Mouse (Mus musculus) forebrain, embryonic 11.5 days (tissue): Measurements from ENCODE around the gene Cacng8. TPM values are rescaled to one million over a fixed set of nuclear protein-coding genes. Genes with fewer than 3 reads are reported as not detected.
"Not testable (repeated sequence)": the region's sequence is repeated elsewhere in the genome, so short reads cannot be mapped to it uniquely, and the experiment has no call there.

Source experiments
- ATAC-seq: fragments of 200-750 bp; cut with Nextera tagmentation; replicated peaks from 2 replicates; pipeline ENCODE4 v1.8.0; 2017; ENCODE audit warnings: moderate TSS enrichment; ENCODE audit not compliant: low FRiP score
- DNase-seq: peaks from one replicate; pipeline ENCODE4 v3.0.0-alpha.2; 2017; ENCODE audit warnings: low spot score
- H3K27ac ChIP-seq: fragments of 300-500 bp; sonication (generic); 2 replicates; pipeline ENCODE4 v1.5.1; 2014; ENCODE audit warnings: low read depth, low read length
- H3K27me3 ChIP-seq: fragments of 300-500 bp; sonication (generic); 2 replicates; pipeline ENCODE4 v1.6.1; 2014; ENCODE audit warnings: mild to moderate bottlenecking, low read length, mixed read lengths; ENCODE audit not compliant: control insufficient read depth, insufficient read depth
- H3K36me3 ChIP-seq: fragments of 300-500 bp; sonication (generic); 2 replicates; pipeline ENCODE4 v1.6.1; 2014; ENCODE audit warnings: mild to moderate bottlenecking, low read length, moderate library complexity, mixed read lengths; ENCODE audit not compliant: control insufficient read depth, insufficient read depth
- H3K4me1 ChIP-seq: fragments of 300-500 bp; sonication (generic); replicated peaks from 2 replicates; pipeline ENCODE4 v1.6.1; 2014; ENCODE audit warnings: low read length, mixed read lengths; ENCODE audit not compliant: control insufficient read depth, insufficient read depth
- H3K4me2 ChIP-seq: fragments of 300-500 bp; sonication (generic); 2 replicates; pipeline ENCODE4 v1.6.1; 2014; ENCODE audit warnings: low read depth, mild to moderate bottlenecking, low read length, moderate library complexity, mixed read lengths; ENCODE audit not compliant: severe bottlenecking
- H3K4me3 ChIP-seq: fragments of 300-500 bp; sonication (generic); 2 replicates; pipeline ENCODE4 v1.5.1; 2014; ENCODE audit warnings: low read depth, low read length
- H3K9ac ChIP-seq: fragments of 300-500 bp; sonication (generic); 2 replicates; pipeline ENCODE4 v1.6.1; 2014; ENCODE audit warnings: low read length
- H3K9me3 ChIP-seq: fragments of 300-500 bp; sonication (generic); 2 replicates; pipeline ENCODE4 v1.6.1; 2016; ENCODE audit warnings: low read length, mixed read lengths; ENCODE audit not compliant: control insufficient read depth
- WGBS: fragments of 180-500 bp; shearing (Covaris S2); extraction: QIAGEN DNeasy Blood & Tissue Kit; methylation state at CpG from one replicate; pipeline ENCODE4 v1.1.7; 2014; 5-methylcytosine and 5-hydroxymethylcytosine counted together
- polyA plus RNA-seq: library from polyadenylated mRNA; unstranded; fragments of >200 nt; fragmentation: Nextera tagmentation; extraction: Ambion mirVana; gene quantifications from 2 replicates; pipeline ENCODE4 v1.2.1, GENCODE M21; 2014

The Cacng8 gene
- polyA plus RNA-seq, 1 experiment from 2014 or later = 7.9 TPM

DNA sequence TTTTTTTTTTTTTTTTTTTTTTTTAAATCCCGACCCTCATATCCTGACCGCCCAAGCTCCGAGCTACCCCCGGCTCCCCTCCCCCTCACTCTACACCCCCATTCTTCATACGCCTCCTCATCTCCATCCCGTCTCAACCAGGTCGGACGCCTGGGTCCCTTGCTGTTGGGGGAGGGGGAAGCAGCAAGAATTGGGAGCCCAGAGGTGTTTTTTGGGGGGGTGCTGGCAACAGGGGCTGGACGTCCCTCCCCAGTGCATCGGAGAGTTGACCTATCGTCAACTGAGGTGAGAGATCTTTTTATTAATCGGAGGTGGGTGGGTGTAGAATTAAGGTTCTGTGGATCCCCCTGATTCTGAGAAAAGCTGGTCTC is 583 bp downstream of the Cacng8 start:
- WGBS = 2% methylated on average over 12 of the region's 12 CpGs
- no peak for DNase-seq
- peak overlapping the region; percentile 19; the same call in 1 of the 2 replicates for H3K27ac ChIP-seq

DNA sequence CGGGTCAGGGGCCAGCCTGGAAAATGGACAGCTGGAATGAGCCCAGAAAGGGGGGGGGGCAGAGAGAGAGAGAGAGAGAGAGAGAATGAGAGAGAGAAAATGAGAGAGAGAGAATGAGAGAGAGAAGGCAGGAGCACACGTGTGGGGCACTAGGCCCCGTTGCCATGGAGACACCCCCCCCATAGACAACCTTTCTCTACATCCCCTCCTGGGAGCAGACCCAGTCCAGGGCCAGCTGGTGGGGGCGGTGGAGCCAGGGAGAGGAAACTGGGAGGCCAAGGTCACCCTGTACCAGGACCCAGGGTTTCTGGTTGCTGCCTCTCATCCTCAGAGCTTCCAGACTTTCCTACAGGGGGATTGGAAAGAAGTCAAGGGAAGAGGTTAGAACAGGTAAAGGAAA is 1.3 kb downstream of the Cacng8 start:
- 10% methylated on average over 4 of the region's 4 CpGs for WGBS
- Histone ChIP-seq H3K4me1 (peaks cover 4% of the 10 kb centered on the region; the same call in 1 of the 2 replicates), H3K27ac (no peak overlapping the region), H3K9me3 (no peaks in the 10 kb centered on the region), H3K27me3 (no peaks in the 10 kb centered on the region), H3K4me3 (peak overlapping the region; percentile 26; the same call in 1 of the 2 replicates), H3K36me3 (no peaks in the 10 kb centered on the region; the same call in 1 of the 2 replicates), H3K9ac (0 out of 2 replicates have a peak overlapping the region, but pooled peaks have one; percentile 1), H3K4me2 (peak overlapping the region; percentile 53)
- ATAC-seq (peak; percentile 52), DNase-seq (peak; percentile 63)

More for the DNA sequence above, 583 bp downstream of the Cacng8 start:
- H3K4me2 ChIP-seq = peak overlapping the region; percentile 53
- H3K9ac ChIP-seq = peak overlapping the region; percentile 60
- peak; percentile 47 for ATAC-seq
- H3K36me3 ChIP-seq = no peaks in the 10 kb centered on the region; the same call in 1 of the 2 replicates
- H3K4me3 ChIP-seq = peak overlapping the region; percentile 26
- H3K4me1 ChIP-seq = peaks cover 4% of the 10 kb centered on the region; the same call in 1 of the 2 replicates
- no peaks in the 10 kb centered on the region for H3K9me3 ChIP-seq
- no peaks in the 10 kb centered on the region for H3K27me3 ChIP-seq

DNA sequence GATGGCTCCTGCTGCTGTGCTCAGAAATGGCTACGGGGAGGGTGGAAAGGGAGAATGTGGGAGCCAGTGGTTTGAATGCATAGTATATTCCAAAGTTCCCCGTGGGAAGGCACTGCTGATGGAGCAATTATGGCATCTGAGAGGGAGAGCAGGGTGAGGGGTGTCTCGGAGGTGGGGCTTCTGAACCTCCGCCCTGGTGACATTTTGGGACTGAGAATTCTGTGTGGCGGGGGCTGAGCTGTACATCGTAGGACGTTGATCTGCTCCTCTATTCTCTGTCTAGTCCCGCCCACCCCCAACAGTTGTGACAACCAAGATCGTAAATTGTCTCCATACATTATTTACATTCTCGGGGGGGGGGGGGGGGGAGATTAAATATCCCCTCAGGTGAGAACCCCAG is 6.9 kb downstream of the Cacng8 start:
- Histone ChIP-seq H3K27me3 (no peaks in the 10 kb centered on the region), H3K27ac (no peak overlapping the region), H3K36me3 (no peaks in the 10 kb centered on the region; the same call in 1 of the 2 replicates), H3K9ac (no peak overlapping the region), H3K4me1 (no peaks in the 10 kb centered on the region), H3K4me2 (no peak overlapping the region), H3K9me3 (no peaks in the 10 kb centered on the region), H3K4me3 (no peak overlapping the region)
- DNase-seq (no peak), ATAC-seq (no peak)
- 71% methylated on average over 10 of the region's 10 CpGs for WGBS

DNA sequence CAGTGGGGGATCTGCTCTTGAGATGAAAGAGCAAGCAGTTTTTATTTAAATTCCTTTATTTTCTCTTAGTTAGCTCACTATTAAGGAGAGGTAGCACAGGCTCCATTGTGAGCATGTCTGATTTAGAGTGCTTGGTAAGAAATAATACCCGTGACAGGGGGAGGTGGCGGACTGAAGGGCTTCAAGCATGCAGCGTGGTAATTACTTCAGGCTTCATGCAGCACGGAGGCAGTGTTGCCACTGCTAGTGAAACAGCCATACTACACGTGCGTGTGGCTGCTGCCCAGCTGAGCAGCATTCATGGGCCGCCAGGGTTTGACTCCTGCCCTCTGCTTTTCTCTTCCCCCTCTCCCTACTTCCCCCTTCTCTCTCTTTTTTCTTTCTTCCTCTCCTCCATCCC is 7.3 kb downstream of the Cacng8 start:
- ATAC-seq (peak; percentile 56), DNase-seq (no peak)
- Histone ChIP-seq H3K27me3 (no peaks in the 10 kb centered on the region), H3K4me1 (no peaks in the 10 kb centered on the region), H3K27ac (no peak overlapping the region), H3K36me3 (no peaks in the 10 kb centered on the region; the same call in 1 of the 2 replicates), H3K9ac (no peak overlapping the region), H3K9me3 (no peaks in the 10 kb centered on the region), H3K4me2 (no peak overlapping the region), H3K4me3 (no peak overlapping the region)
- 34% methylated on average over 7 of the region's 7 CpGs for WGBS

DNA sequence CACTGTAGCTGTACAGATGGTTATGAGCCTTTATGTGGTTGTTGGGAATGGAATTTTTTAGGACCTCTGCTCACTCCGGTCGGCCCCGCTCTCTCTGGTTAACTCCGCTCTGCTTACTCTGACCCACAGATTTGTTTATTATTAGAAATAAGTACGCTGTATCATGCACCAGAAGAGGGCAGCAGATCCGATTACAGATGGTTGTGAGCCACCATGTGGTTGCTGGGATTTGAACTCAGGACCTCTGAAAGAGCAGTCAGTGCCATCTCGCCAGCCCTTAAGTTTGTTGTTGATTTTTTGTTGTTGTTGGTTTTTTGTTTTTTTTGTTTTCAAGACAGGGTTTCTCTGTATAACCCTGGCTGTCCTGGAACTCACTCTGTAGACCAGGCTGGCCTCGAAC is 7.9 kb downstream of the Cacng8 start:
- not testable (repeated sequence) for DNase-seq, H3K36me3 ChIP-seq, ATAC-seq, H3K4me1 ChIP-seq, H3K27me3 ChIP-seq, H3K9me3 ChIP-seq, H3K9ac ChIP-seq, H3K4me3 ChIP-seq, H3K27ac ChIP-seq, H3K4me2 ChIP-seq
- 91% methylated on average over 8 of the region's 8 CpGs for WGBS

DNA sequence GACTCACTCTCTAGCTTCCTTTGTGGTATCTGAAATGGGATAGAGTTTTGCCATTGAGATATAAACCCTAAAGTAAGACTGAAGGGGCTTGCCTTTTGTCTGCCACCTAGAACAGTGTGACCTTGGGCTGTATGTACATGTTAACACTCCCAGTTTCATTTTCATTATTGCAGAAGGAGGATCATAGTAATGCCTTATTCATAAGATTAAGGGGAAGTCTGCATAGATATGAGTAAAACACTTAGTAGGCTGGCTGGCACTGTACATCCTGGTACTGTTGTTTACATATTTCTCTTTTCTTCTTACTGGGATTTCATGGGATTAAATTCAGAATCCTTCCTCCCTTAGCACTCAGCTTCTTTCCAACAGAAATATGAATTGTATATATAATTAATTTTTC is 9.5 kb downstream of the Cacng8 start:
- Histone ChIP-seq H3K4me2 (no peak overlapping the region), H3K27me3 (no peaks in the 10 kb centered on the region), H3K9me3 (no peaks in the 10 kb centered on the region), H3K27ac (no peak overlapping the region), H3K4me1 (no peaks in the 10 kb centered on the region), H3K36me3 (no peaks in the 10 kb centered on the region), H3K9ac (no peak overlapping the region), H3K4me3 (no peak overlapping the region)
- DNase-seq = no peak
- no peak for ATAC-seq

DNA sequence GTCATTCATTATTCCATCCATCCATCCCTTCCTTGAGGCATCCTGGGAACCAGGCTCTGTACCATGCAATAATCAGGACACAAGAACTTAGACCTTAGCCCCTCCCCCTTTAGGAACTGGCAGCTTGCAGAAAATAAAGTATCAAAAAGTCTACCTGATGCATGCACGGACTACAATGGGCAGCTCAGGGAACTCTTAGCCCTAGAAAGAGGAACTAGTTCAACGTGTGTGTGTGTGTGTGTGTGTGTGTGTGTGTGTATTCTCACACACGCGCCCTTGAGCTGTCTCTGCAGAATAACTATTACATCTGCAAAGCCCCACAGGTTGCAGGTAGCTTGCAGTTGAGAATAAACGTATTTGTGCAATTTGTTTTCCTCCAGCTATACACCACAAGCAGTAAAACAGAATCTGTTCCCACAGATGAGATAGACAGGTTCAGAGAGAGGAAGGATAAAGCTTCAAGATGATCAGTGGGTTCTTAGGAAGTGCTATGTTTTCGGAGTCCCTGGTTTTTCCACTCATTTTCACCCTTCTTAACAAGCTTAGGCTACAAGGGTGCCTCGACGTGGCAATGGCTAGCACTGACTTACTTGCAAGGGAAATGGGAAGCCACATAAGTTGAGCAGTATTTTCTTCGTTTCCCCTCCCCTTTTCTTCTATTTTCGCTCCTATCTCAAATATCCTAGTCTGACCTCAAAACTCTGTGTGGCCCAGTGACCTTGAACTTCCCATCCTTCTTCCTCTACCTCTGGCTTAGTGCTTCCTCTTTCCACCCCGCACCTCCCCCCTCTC is 19.4 kb downstream of the Cacng8 start:
- Histone ChIP-seq H3K4me2 (no peak overlapping the region), H3K9ac (no peak overlapping the region), H3K36me3 (no peaks in the 10 kb centered on the region), H3K4me1 (no peaks in the 10 kb centered on the region; the same call in 1 of the 2 replicates), H3K27ac (no peak overlapping the region), H3K9me3 (no peaks in the 10 kb centered on the region), H3K27me3 (peaks cover 22% of the 10 kb centered on the region), H3K4me3 (no peak overlapping the region)
- DNase-seq (no peak), ATAC-seq (no peak)
- WGBS = 69% methylated on average over 11 of the region's 11 CpGs

DNA sequence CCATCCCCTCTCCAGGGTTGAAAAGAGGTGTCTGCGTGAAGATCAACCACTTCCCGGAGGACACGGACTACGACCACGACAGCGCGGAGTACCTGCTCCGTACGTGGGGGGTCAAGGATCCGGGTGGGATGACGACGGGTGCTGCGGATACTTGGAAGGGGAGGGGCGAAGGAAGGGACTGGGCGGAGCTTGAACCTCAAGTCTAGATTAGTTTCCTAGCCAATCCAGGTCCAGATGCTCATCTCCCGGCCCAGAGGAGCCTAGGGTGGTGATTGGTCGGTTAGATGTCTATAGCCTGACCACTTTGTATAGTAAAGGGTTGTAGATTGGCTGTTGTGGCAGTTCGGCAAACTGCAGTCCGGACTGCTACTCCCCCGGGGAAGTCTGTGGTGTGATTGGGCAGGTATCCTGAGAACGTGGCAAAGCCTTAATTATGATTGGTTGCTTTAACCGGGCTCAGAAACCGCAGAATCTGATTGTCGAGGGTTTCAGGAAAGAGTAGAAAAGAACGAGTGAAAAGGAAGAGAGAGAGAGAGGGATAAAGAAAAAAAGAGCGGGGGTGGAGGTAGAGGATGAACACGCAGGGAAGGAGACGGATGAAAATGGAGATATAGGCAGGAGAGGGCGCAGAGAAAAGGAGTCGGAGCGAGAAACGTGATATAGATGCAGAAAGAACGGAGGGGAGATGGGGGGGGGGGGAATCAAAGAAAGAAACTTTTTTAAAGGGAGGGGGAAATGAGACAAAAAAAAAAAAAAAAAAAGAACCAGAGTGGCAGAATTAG is 20.9 kb downstream of the Cacng8 start:
- H3K27me3 ChIP-seq = peaks cover 31% of the 10 kb centered on the region

More for the DNA sequence above, 20.9 kb downstream of the Cacng8 start:
- Histone ChIP-seq H3K4me2 (peak overlapping the region; percentile 88), H3K9ac (peak overlapping the region; percentile 57), H3K4me1 (peaks cover 2% of the 10 kb centered on the region), H3K9me3 (no peaks in the 10 kb centered on the region), H3K36me3 (no peaks in the 10 kb centered on the region), H3K4me3 (peak overlapping the region; percentile 32), H3K27ac (no peak overlapping the region)
- WGBS = under 1% methylated on average over 33 of the region's 33 CpGs
- DNase-seq (peak; percentile 86), ATAC-seq (peak; percentile 95)
